8 mouse cellular contexts compared by ENCODE assay signal in genomic region chr2:32750887-32751664, GRCm38 (mm10). TPM values are rescaled to one million over a fixed set of nuclear protein-coding genes. Genes with fewer than 3 reads are reported as not detected.
DNase-seq lines count a peak whose midpoint lies in the region; ATAC-seq and TF ChIP-seq lines count a peak whose summit lies in the region.

No protein-coding gene starts in this region.

- TF ChIP-seq POLR2A in small intestine, adult 2 months (IDR thresholded peaks at IDR 0.05; ENCODE audit: low read depth, low read length): no peak

- no peaks in the 10 kb centered on the region for H3K27me3 ChIP-seq in forebrain, postnatal 0 days (ENCODE audit: insufficient read depth, low read length)
- H3K27me3 ChIP-seq in lung, embryonic 15.5 days: no peaks in the 10 kb centered on the region
- H3K27me3 ChIP-seq in small intestine, adult 2 months (ENCODE audit: control insufficient read depth, insufficient read depth, low read length): no peaks in the 10 kb centered on the region

- H3K4me2 ChIP-seq in forebrain, postnatal 0 days (ENCODE audit: low read depth): peak overlapping the region; percentile 13
- H3K4me2 ChIP-seq in lung, embryonic 15.5 days: peak overlapping the region; percentile 59

- ATAC-seq in forebrain, postnatal 0 days: peak; percentile 83
- peak; percentile 81 for ATAC-seq in lung, embryonic 15.5 days (ENCODE audit: borderline replicate concordance, extremely low read depth, low FRiP score, low TSS enrichment)

- H3K36me3 ChIP-seq in forebrain, postnatal 0 days (ENCODE audit: insufficient read depth): peaks cover 85% of the 10 kb centered on the region
- H3K36me3 ChIP-seq in lung, embryonic 15.5 days: peaks cover 30% of the 10 kb centered on the region; the same call in 1 of the 2 replicates
- no peaks in the 10 kb centered on the region; the same call in 1 of the 2 replicates for H3K36me3 ChIP-seq in small intestine, adult 2 months (ENCODE audit: control insufficient read depth, insufficient read depth, low read length)

- H3K9me3 ChIP-seq in forebrain, postnatal 0 days (ENCODE audit: low read length): no peaks in the 10 kb centered on the region
- H3K9me3 ChIP-seq in lung, embryonic 15.5 days: no peaks in the 10 kb centered on the region

- H3K4me3 ChIP-seq in forebrain, postnatal 0 days (ENCODE audit: low read depth, low read length): no peak overlapping the region
- peak overlapping the region; percentile 36 for H3K4me3 ChIP-seq in lung, embryonic 15.5 days
- peak overlapping the region; percentile 59 for H3K4me3 ChIP-seq in small intestine, adult 2 months (ENCODE audit: low read depth, low read length)

- 10% methylated on average over 31 of the region's 31 CpGs for WGBS in forebrain, postnatal 0 days
- WGBS in lung, embryonic 15.5 days: 19% methylated on average over 31 of the region's 31 CpGs
- 21% methylated on average over 31 of the region's 31 CpGs for WGBS in small intestine, adult 2 months

- no peaks in the 10 kb centered on the region for H3K4me1 ChIP-seq in forebrain, postnatal 0 days (ENCODE audit: insufficient read depth)
- H3K4me1 ChIP-seq in lung, embryonic 15.5 days: peaks cover 4% of the 10 kb centered on the region; the same call in 1 of the 2 replicates
- H3K4me1 ChIP-seq in small intestine, adult 2 months (ENCODE audit: control insufficient read depth, insufficient read depth, insufficient read length, low read length): peaks cover 5% of the 10 kb centered on the region

- no peak for TF ChIP-seq CTCF in forebrain, postnatal 0 days (IDR thresholded peaks at IDR 0.05; ENCODE audit: low read depth)
- TF ChIP-seq CTCF in small intestine, adult 2 months (IDR thresholded peaks at IDR 0.05; ENCODE audit: extremely low read depth, insufficient read length, insufficient replicate concordance, low read depth, low read length): no peak

- peak; percentile 52 to 59 for DNase-seq in cerebellum, postnatal 10 days
- no peak for DNase-seq in cerebellum, adult 11-12 months
- peak; percentile 36 for DNase-seq in forebrain, postnatal 0 days
- peak; percentile 92 for DNase-seq in kidney, adult 9 months
- DNase-seq in cerebellum, postnatal 25 days: no peak
- DNase-seq in right cerebral cortex, postnatal 4 days: no peak

- H3K9ac ChIP-seq in forebrain, postnatal 0 days: no peak overlapping the region
- no peak overlapping the region for H3K9ac ChIP-seq in lung, embryonic 15.5 days

- H3K27ac ChIP-seq in forebrain, postnatal 0 days (ENCODE audit: low read depth, low read length): no peak overlapping the region
- no peak overlapping the region for H3K27ac ChIP-seq in lung, embryonic 15.5 days
- no peak overlapping the region for H3K27ac ChIP-seq in small intestine, adult 2 months (ENCODE audit: insufficient read depth, low read depth, low read length)

RNA-seq across cellular contexts. Expression of gene Tor2a, which starts 6.0 kb away (rescaled TPM):
- total RNA-seq in forebrain, postnatal 0 days (2014; rRNA removed): 51.4 and 54.3 TPM in 2 replicates
- 40.7 and 44.8 TPM in 2 replicates for polyA plus RNA-seq in forebrain, postnatal 0 days (2015; fragmentation: Nextera tagmentation; extraction: Ambion mirVana)
- polyA plus RNA-seq in lung, embryonic 15.5 days (2015; fragmentation: Nextera tagmentation; extraction: Ambion mirVana): 63.9 and 65.6 TPM in 2 replicates
- 86.2 and 133 TPM in 2 replicates for polyA plus RNA-seq in small intestine, adult 2 months (2012; rRNA removed)

RNA-seq across cellular contexts. Expression of gene 6330409D20Rik, which starts 10.3 kb away (rescaled TPM):
- 2.1 and 4.3 TPM in 2 replicates for total RNA-seq in forebrain, postnatal 0 days (2014; rRNA removed)
- 2.2 and 2.9 TPM in 2 replicates for polyA plus RNA-seq in forebrain, postnatal 0 days (2015; fragmentation: Nextera tagmentation; extraction: Ambion mirVana)
- 0.24 and 0.25 TPM in 2 replicates for polyA plus RNA-seq in lung, embryonic 15.5 days (2015; fragmentation: Nextera tagmentation; extraction: Ambion mirVana)
- not detected in 2 replicates for polyA plus RNA-seq in small intestine, adult 2 months (2012; rRNA removed)

RNA-seq across cellular contexts. Expression of gene Ttc16, which starts 24.4 kb away (rescaled TPM):
- 1.00 and 1.8 TPM in 2 replicates for total RNA-seq in forebrain, postnatal 0 days (2014; rRNA removed)
- polyA plus RNA-seq in forebrain, postnatal 0 days (2015; fragmentation: Nextera tagmentation; extraction: Ambion mirVana): 0.68 and 1.2 TPM in 2 replicates
- polyA plus RNA-seq in lung, embryonic 15.5 days (2015; fragmentation: Nextera tagmentation; extraction: Ambion mirVana): 0.43 and 0.69 TPM in 2 replicates
- polyA plus RNA-seq in small intestine, adult 2 months (2012; rRNA removed): 1.0 and 2.3 TPM in 2 replicates

RNA-seq across cellular contexts. Expression of gene Ptrh1, which starts 24.5 kb away (rescaled TPM):
- total RNA-seq in forebrain, postnatal 0 days (2014; rRNA removed): 2.4 and 5.5 TPM in 2 replicates
- polyA plus RNA-seq in forebrain, postnatal 0 days (2015; fragmentation: Nextera tagmentation; extraction: Ambion mirVana): 4.0 and 4.8 TPM in 2 replicates
- polyA plus RNA-seq in lung, embryonic 15.5 days (2015; fragmentation: Nextera tagmentation; extraction: Ambion mirVana): 4.9 and 5.4 TPM in 2 replicates
- polyA plus RNA-seq in small intestine, adult 2 months (2012; rRNA removed): 28.4 and 65.8 TPM in 2 replicates

RNA-seq across cellular contexts. Expression of gene Sh2d3c, which starts 30.2 kb away (rescaled TPM):
- 16.5 and 24.1 TPM in 2 replicates for total RNA-seq in forebrain, postnatal 0 days (2014; rRNA removed)
- 41.3 and 48.9 TPM in 2 replicates for polyA plus RNA-seq in forebrain, postnatal 0 days (2015; fragmentation: Nextera tagmentation; extraction: Ambion mirVana)
- polyA plus RNA-seq in lung, embryonic 15.5 days (2015; fragmentation: Nextera tagmentation; extraction: Ambion mirVana): 40.5 and 41.4 TPM in 2 replicates
- polyA plus RNA-seq in small intestine, adult 2 months (2012; rRNA removed): 10.9 and 25.3 TPM in 2 replicates

Comparison
In these comparisons a context has a peak if more than half of its experiments do, and no peak if none do; other contexts are left out.
1. DNase-seq: peak in cerebellum, postnatal 10 days (2 of 2), forebrain, postnatal 0 days (single experiment) and kidney, adult 9 months (single experiment); none in cerebellum, adult 11-12 months (single experiment), cerebellum, postnatal 25 days (0 of 2) and right cerebral cortex, postnatal 4 days (single experiment).